Mouse (Mus musculus) right cerebral cortex, adult 2 months (tissue): ENCODE data around the gene Ptges3.
"Not testable (repeated sequence)": the region's sequence is repeated elsewhere in the genome, so short reads cannot be mapped to it uniquely, and the experiment has no call there.

Experiments
- DNase-seq, 2 experiments: peaks; one replicate each; pipeline ENCODE4 v3.0.0; 2021 to 2022; ENCODE audit warnings: low spot score in 2 of 2

Gene Ptges3

GRCm38 (mm10) chr10:128058601-128059151 is at the start of gene Ptges3:
TSS of gene Ptges3 (plus strand) at chr10:128058954.
- peak; percentile 95 to 97 for DNase-seq

DNA sequence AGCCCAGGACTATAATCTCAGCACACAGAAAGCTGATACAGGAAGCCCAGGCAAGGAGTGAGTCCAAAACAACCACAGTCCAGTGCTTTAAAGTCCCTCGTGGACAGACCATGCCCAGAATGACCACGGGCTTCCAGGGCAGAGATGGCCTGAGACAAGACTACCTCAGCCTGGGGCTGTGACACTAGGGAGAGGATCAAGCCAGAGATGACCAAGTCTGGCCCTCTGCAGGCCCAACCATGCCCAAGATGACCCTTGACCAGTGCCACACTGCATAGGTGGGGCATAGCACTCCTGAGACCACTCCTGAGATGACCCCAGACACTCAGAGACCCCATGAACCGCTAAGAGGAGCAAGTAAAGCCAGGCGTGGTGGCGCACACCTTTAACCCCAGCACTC is 49.0 kb upstream of the Ptges3 start:
- no peak for DNase-seq

DNA sequence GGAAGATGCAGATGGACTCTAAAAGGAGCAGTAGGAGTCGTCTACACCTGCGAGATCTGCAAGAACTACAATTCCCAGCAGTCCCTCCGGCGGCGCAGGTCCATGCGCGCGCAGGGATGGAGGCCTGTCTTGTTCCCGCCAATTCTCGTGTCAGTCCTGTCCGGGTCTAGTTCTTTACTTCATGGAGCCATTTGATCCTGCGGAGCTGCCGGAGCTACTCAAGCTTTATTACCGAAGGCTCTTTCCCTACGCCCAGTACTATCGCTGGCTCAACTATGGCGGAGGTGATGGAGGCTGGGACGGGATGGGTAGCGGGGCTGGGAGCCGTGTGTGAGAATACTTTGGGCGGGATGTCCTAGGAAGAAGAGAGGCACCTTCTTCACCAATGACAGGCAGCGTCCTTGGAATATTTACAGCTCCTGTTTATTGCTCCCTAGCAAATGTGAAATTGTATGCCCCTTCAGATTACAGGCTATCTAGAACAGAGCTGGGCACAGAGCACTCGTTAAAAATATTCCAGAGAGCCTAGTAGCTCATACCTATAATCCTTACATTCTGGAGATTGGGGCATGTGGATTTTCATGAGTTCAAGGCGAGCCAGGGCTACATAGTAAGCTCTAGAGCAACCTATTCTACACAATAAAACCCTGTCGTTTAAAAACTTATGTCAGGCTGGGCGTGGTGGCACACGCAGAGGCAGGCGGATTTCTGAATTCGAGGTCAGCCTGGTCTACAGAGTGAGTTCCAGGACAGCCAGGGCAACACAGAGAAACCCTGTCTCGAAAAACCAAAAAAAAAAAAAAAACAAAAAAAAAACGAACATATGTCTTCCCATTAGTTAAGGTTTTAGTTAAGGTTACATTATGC is 43.5 kb upstream of the Ptges3 start, which contains the start of gene Prim1:
TSS of gene Prim1 (plus strand) at position 101 of the 867 bp plus-strand sequence.
- DNase-seq: peak; percentile 83 to 84

DNA sequence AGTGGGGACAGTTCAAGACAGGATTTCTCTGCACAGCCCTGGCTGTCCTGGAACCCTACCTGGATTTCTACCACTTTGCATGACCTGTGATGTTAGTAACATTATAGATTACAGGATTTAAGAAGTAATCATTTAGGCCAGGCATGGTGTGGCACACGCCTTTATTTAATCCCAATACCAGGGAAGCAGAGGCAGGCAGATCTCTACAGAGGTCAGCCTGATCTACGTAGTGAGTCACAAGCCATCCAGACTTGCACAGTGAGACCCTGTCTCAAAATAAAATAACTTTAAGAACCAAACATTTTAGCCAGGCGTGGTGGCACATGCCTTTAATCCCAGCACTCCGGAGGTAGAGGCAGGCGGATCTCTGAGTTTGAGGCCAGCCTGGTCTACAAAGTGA is 36.6 kb upstream of the Ptges3 start:
- no peak for DNase-seq

- no peak for DNase-seq
Observed at GRCm38 (mm10) chr10:128023496-128023895, 35.3 kb upstream of the Ptges3 start.

DNA sequence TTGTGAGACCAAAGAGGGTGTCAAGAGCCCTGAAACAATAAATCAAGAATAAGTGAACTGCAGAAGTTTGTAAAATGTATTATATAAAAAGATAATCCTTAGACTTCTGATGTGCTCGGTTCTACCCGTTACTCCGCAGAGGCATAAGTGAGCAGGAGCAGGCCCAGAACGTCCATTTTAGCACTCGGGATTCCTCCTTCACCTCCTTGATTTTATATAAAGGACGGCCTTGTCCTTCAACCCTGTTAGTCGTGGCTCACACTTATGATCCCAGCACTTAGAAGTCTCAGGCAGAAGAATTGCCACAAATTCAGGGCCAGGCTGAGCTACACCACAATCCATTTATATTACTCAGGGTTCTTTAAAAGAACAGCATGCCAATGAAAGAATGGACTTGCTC is 28.8 kb upstream of the Ptges3 start:
- no peak for DNase-seq

GRCm38 (mm10) chr10:128030860-128031259 is 27.9 kb upstream of the Ptges3 start:
- no peak for DNase-seq

DNA sequence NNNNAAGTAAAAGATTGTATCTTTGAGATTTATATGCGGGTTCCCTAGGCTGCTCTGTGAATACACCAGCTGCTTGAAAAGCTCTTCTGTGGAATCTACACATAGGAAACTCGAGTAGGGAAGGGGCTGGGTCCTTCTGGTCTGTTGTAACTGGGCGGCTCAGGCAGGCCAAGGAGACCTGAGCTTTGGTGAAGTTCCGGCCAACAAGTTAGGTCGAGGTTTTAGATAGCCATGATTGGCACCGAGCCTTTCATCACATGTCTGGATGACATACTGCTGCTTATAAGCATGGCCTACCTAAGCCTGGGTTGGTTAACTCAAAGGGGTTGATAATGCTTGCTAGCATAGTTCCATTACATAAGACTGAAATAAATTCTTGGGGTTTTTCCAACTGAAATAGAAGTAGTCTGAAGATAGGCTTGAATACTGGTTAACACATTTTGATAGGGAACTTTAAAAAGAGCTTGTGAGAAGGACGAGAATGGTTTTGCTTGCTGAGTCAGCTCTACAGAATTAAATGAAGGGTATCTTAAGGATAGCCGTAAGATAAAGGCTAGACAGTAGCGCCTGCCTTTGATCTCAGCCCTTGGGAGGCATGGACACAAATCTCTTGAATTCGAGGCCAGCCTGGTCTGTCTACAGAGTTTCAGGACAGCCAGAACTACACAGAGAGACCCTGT is 21.9 kb upstream of the Ptges3 start:
- peak in 1 of 2 experiments; percentile 32 for DNase-seq

- DNase-seq: no peak
Observed at GRCm38 (mm10) chr10:128037921-128038320, 20.8 kb upstream of the Ptges3 start.

DNA sequence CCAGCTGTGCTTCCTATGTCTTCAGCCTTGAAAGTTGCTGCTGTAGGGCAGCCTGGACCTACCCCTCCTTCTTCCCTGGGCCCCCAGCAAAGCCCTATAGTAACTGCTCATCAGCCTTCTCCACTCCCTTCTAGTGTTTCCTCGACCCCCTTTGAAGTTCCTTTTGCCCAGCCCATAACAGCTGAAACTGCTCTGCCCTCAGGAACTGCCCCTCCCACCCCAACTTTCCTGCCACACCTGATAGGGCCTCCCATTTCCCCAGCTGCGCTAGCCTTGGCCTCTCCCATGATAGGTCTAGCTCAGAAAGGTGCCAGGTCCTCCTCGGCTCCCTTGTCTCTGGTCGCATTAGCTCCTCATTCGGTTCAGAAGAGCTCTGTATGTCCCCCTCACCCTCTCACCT is 19.6 kb upstream of the Ptges3 start:
- DNase-seq: no peak

GRCm38 (mm10) chr10:128039858-128040257 is 18.9 kb upstream of the Ptges3 start:
- DNase-seq: no peak

DNA sequence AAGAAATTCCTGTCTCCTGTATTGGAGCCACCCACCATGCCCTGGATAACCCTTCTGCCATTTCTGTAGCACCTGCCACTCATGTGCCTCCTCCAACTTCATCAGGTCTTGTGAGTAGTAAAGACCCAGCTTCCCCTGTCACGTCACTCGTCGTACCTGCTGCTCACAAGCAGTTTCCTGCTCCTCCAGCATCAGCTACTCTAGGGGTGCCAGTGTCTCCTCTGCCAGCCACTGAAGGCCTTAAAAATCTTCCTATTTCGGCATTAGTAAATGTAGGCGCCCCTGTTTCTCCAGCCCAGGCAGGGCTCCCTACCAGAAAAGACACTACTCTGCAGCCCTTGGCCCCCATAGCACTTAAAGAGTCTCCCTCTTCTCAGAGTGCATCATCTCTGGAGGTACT is 18.5 kb upstream of the Ptges3 start:
- no peak for DNase-seq

- no peak for DNase-seq
Observed at GRCm38 (mm10) chr10:128041636-128042035, 17.1 kb upstream of the Ptges3 start.

DNA sequence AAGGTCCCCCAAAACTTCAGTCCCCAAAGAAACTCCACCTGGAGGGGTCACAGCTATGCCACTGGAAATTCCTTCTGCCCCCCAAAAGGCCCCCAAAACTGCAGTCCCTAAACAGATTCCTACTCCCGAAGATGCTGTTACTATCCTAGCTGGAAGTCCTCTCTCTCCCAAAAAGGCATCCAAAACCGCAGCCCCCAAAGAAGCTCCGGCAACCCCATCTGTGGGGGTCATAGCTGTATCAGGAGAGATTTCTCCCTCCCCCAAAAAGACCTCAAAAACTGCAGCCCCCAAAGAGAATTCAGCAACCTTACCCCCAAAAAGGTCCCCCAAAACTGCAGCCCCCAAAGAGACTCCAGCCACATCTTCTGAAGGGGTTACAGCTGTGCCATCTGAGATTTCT is 16.3 kb upstream of the Ptges3 start:
- DNase-seq: no peak

GRCm38 (mm10) chr10:128043041-128043835 is 15.5 kb upstream of the Ptges3 start:
- DNase-seq: no peak

DNA sequence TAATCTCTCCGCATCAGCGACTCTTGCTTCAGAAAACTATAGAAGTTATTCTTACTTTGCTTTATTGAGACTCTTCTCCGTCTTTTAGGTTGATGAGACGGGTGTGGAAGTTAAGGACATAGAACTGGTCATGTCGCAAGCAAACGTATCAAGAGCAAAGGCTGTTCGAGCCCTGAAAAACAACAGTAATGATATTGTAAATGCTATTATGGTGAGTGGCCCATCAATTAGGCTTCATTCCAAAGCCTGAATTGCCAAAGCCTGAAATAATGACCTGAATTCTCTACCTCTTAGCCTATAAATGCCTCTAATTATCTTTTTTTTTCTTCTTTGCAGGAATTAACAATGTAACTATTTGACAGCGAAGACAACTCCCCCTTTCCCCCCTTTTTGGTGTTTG is 10.6 kb upstream of the Ptges3 start:
- no peak for DNase-seq

GRCm38 (mm10) chr10:128049741-128050140 is 9.0 kb upstream of the Ptges3 start:
- no peak for DNase-seq

DNA sequence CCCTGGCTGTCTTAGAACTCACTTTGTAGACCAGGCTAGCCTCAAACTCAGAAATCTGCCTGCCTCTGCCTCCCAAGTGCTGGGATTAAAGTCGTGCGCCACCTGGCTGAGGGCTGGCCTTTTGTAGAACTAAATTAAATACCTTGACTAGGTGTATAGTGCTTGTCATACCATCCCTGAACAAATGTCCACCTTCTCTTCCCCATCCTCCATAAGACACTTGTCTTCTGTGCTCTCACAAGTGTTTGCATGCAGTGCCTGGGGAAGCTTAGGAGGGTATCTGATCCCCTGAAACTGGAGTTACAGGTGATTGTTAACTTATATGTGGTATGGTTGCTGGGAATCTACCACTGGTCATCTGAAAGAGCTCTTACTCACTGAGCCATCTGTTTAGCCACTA is 8.4 kb upstream of the Ptges3 start:
- no peak for DNase-seq

- DNase-seq: no peak
Observed at GRCm38 (mm10) chr10:128051589-128051988, 7.2 kb upstream of the Ptges3 start.

DNA sequence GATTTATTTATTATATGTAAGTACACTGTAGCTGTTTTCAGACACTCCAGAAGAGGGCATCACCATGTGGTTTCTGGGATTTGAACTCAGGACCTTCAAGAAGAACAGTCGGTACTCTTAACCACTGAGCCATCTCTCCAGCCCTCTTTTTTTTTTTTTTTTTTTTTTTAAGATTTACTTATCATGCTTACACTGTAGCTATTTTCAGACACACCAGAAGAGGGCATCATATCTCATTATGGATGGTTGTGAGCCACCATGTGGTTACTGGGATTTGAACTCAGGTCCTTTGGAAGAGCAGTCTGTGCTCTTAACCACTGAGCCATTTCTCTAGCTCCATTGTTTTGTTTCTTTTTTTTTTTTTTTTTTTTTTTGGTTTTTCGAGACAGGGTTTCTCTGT is 6.6 kb upstream of the Ptges3 start:
- not testable (repeated sequence) for DNase-seq

- no peak for DNase-seq
Observed at GRCm38 (mm10) chr10:128053001-128053400, 5.8 kb upstream of the Ptges3 start.

DNA sequence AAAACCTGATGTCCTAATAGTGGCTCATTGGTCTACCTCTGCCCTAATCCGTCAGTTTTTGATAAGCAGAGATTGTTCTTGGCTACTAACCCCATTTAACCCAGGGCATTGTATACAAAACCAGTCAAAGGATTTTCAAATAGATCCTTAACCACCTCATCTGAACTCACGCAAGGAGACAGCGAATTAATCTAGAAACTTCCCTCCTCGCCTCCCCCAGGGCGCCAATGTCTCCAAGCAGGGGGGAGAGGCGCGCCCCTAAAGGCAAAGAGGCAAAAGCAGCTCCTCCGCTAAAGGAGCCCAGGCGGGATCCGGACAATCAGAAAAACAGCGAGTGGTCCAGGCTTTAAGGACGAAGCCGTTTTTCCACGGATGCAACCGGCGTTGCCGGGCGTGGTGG is 570 bp upstream of the Ptges3 start:
- no peak for DNase-seq
